Mouse (Mus musculus) frontal cortex, postnatal 25 days (tissue): ENCODE data around the gene Zp2.

Source experiments
- DNase-seq, 2 experiments: peaks; one replicate each; pipeline ENCODE4 v3.0.0; 2022; ENCODE audit warnings: low spot score in 2 of 2

The Zp2 gene

DNA sequence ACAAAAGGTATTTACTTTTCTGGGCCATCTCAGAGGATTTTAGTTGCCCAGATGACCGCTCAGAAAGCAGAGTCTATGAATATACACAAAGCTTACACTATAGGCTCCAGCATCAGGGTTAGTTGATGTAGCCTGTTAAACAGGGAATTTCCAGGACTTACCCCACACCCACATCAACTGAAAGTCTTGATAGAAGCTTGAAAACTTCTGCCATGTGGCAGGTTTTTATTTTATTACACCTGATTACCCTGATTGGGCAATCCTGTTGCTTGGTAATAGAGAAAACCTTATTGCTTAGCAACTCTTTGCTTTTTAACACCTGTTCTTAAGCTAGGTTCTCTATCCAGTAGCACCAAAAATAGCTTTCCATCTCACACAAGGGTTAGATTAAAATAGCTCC lies 2.3 kb downstream of the Zp2 start:
- DNase-seq = no peak

DNA sequence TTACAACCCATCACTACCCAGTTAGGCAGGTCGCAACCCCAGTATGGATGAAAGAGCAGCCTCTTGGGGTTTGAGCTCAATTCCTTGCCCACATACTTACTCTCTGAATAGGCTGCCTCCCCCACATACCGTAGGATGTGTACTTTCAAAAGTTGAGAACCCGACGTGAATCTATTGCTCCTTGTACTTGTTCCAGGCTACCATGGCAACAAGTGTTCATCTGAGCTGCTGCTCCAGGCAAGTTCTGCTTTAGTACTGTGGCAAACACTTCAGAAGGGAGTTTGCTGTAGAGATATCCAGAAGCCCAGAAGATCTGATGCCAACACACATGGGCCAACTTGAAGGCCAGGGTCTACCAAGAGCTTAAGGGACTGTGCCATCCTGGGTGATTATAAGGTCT lies 16.1 kb downstream of the Zp2 start:
- no peak for DNase-seq

DNA sequence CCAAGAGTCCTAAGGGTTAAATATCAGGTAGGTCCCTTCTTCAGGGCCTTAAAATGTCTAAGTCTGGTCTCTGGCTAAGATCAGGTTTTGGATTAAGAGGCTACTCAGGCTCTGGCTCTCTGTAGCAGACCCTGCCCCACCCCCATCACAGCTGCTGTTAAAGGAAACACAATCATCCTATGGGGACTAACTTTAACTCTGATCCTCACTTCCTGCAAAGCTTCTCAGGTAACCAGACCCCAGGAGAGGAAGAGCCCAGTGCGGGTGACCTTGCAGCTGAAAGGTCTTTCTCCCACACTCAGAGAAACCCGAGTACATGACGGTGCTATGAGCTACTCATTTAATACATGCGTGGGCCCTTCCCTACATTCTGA lies 17.4 kb downstream of the Zp2 start:
- no peak for DNase-seq

DNA sequence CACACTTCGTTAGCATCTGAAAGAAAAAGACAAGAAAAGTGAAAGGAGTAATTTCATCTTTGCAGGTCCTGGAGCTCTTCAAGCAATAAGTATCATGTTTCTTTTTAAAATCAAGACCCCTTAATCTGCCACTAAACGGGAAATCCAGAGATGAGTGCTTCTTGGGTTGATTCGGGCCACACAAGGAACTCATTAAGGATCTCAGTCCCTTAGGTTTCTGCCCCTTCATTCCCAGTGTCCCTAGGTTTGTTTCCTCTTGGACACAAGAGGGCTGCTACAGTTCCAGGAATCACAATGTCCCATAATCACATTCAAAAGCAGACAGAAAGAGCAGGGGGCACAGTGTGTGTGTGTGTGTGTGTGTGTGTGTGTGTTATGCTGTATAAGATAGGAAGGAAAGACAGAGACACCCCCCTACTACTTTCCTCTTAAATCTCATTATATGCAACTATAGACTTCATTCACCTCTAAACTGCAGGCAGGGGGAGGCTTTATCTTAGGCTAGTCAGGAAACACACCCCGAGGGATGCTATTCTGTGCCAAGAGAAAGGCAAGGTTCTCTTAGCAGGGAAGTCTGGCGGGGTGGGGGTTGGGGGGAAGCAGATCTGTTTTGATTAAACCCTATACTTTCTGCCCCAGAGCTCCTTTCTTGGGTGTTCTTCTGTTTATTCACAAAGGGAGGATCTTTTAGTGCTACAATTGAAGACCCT lies 18.0 kb downstream of the Zp2 start:
- DNase-seq = no peak

DNA sequence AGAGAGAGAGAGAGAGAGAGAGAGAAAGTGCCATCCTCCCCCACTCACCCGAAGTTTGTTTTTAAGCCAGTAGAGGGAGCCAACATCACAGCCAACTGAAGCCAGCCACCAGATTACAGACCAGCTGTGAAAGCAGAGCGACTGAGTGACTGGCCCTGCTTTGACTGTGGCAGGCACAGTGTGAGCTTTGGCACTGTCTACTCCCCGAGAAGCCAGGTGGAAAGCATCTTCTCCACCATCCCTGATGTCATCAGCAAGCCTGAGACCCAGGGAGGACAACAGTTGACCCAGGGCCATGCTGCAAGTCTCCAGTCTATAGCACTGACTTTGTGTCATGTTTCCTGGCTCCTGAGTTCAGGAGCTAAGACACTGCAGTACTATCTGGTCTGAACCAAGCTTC lies 20.2 kb downstream of the Zp2 start:
- DNase-seq = peak; percentile 51 to 68

DNA sequence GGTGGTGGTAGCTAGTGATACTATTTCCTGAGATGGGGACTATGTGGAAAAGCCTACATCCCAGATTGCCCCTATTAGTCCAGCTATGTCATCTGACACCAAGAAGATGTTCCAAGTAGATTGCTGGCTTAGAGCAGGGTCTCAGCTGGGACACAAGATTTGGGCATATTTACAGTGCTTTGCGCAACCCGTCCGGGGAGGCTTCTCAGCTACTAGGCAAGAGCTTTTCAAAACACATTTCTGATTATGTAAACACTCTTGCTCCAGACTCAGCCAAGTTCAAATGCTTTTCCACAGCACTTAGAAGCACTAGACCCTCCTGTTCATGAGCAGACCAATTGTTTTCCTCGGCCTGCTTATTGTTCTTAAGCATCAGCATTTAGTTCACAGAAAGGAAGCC lies 21.3 kb downstream of the Zp2 start:
- no peak for DNase-seq

DNA sequence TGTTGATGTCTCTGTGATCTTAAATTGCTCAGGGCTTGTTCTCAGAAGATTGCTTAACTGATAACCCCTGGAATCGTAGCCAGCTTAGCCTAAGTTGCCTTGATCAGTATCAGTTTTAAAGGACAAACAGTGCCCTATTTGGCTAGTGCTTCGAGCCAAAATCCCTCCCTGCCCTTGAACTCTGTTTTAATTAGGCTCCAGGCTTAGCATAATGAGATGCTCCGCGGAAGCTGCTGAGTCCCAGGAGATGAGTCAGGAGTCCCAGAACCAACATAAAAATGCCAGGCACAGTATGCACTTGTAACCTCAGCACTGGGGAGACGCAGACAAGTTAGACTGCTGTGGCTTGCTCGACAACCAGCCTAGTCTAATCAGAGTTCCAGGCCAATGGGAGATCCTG lies 27.6 kb downstream of the Zp2 start:
- no peak for DNase-seq

DNA sequence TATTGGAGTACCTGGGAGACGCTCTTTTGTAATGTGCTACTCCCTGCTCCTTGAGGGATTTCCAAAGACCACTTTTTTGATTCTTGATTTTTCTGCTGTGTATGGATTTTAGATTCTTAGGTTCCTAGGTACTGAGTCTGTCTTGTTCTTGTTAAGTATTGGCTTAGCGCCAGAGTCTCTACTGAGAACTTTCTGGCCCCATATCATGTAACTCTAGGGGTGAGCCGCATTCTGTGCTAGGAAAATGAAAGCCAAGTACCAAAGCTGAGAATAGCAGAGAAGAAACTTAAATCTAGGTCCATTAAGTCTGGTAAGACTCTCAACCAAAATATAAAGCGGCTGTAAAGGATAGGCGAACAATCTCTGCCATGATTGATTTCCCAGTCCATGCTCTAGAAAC lies 28.1 kb downstream of the Zp2 start:
- no peak for DNase-seq

DNA sequence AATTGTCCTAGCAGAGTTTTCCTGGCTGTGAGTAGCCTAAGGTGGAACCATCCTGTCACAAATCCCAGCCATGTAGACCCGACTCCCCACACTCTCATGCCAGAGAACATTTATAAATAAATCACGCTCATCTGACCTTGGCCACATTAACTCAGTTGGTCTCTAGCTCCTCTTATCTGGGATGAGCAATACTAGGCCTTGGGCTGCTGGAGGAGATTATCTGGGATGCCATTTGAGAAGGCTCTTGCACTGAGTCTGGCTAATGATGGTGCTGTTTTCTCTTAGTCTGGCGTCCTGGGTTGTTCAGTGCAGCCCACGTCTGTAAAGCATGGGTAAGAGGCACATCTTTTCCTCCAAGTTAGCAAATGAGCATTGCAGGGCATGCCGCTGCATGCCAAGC lies 35.4 kb downstream of the Zp2 start:
- no peak for DNase-seq

GRCm38 (mm10) chr7:120106356-120106755 lies 38.7 kb downstream of the Zp2 start:
- no peak for DNase-seq

- DNase-seq = no peak
Measured at GRCm38 (mm10) chr7:120104975-120105374, 40.1 kb downstream of the Zp2 start.

GRCm38 (mm10) chr7:120103019-120103567 lies 42.0 kb downstream of the Zp2 start:
- DNase-seq = no peak

- DNase-seq = peak; percentile 27 to 39
Measured at GRCm38 (mm10) chr7:120102164-120102972, 42.7 kb downstream of the Zp2 start, which contains the start of gene Tmem159. Tmem159 (plus strand) TSS chr7:120102353.

DNA sequence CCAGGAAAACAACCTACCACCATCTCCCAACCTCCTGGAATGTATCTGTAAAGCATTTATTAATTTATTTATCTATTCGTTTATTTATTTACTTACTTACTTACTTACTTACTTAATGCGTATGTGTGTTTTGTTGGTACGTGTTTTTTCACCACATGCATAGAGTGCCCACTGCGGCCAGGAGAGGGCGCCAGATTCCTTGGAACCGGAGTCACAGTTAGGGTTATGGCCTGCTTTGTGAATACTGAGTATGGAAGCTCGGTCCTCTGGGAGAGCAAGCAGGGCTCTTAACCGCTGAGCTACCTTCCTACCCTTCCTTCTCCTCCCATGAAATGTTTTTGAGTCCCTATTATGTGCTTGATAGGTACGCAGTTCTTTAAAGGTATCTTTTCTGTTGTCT lies 46.7 kb downstream of the Zp2 start:
- peak; percentile 25 to 36 for DNase-seq

DNA sequence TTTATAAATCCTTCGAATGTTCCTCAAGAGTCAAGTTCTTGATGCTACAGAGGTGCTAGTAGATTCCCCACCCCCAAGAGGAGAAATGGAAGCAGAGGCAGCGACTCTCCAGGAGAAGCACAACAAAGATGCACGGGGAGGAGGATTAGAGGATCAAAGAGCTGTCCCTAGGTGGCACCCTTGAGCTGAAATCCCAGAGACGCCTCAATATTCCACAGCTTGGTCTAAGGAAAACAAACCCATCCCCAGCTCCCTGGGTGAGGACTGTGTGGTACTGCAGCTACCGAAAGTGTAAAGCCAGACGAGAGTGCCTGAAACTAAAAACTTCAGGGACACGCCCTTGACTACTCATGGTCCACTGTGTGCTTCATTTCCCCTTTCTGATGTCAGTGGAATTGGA lies 47.2 kb downstream of the Zp2 start:
- peak; percentile 33 to 43 for DNase-seq

DNA sequence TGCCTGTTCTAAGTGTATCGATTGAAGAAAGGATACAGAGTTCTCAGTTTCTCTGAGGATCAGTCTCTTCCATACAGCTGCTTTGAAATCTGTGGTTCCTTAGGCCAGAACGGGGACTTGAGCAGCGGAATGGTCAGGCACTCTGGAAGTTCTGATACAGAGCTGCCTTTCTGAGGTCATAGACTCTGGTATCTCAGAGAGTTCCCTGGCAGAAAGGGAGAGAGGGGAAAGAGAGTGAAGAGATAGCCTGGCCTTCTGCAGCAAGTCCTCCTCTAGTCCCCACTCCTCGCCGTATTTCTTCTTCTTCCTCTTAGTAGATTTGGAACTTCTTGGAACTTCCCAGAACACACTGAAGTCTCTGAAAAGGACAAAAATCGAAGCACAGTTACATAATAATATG lies 49.9 kb downstream of the Zp2 start, which contains the start of gene Dnah3:
Gene Dnah3 (minus strand): TSS at position 101 of the 400 bp plus-strand sequence.
- DNase-seq = no peak

GRCm38 (mm10) chr7:120094216-120094615 lies 50.9 kb downstream of the Zp2 start:
- no peak for DNase-seq

DNA sequence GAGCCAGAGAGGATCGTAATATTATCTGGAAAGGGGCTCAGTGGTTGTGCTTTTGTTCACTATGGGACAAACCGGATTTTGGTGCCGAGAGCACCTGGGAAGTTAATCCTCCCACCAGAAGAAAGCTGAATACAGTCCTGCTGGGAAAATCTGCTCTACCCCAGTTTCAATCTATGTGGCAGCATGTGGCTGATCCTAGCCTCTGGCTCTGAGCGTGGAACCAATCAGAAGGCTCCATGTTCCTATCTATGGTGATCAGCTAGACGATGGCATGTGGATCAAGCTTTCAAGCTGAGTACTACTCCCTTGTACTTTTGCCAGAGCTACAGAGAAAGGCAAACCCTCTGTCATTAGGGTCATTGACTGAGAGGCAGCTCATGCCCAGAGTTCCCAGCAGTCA lies 52.1 kb downstream of the Zp2 start:
- no peak for DNase-seq

- no peak for DNase-seq
Measured at GRCm38 (mm10) chr7:120080177-120080576, 64.9 kb downstream of the Zp2 start.
